Mouse (Mus musculus): ENCODE data around the gene Camsap3.

DNA sequence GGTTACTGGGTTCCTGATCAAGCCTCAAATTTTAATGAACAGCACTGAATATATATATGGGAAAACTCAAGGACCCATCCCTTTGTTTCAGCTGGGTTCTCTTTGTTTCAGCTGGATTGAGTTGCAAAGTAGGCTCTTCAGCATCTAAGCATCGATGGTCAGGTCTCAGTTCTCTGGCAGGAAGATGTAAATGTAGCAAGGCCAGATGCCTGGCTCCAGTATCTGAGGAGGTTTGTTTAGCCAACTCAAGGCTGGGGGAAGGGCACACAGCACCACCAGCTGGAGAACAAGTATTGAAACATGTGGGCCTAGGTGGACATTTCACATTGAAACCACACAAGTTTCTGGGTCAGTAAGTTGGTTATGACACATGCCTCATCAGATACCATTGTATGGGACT lies 34.9 kb upstream of the Camsap3 start:
- TF ChIP-seq CTCF (IDR thresholded peaks at IDR 0.05; ENCODE audit: insufficient read depth, low read length): no peak
- no peak for TF ChIP-seq POLR2A (IDR thresholded peaks at IDR 0.05; ENCODE audit: borderline replicate concordance, extremely low read depth, low read depth, low read length)
